In genomic region chr15:103042209-103042608, GRCm38 (mm10) we compare ENCODE assay signal across 24 mouse cellular contexts. TPM values are rescaled to one million over a fixed set of nuclear protein-coding genes. Genes with fewer than 3 reads are reported as not detected.
DNase-seq lines count a peak whose midpoint lies in the region; ATAC-seq lines count a peak whose summit lies in the region.
"Had no signal": no experiment of that assay in that cellular context is flagged by ENCODE, and none has a peak within 500 bp of the region (broad histone marks: within the 10 kb centered on the region; RNA-seq: fewer than 3 reads in every experiment).

No protein-coding gene starts in this region.

- 3% methylated on average over 1 of the region's 1 CpGs for WGBS in hindbrain, embryonic 10.5 days
- 12% methylated on average over 1 of the region's 1 CpGs for WGBS in hindbrain, embryonic 16.5 days
- WGBS in neural tube, embryonic 11.5 days, result 0% methylated on average over 1 of the region's 1 CpGs
- WGBS in limb, embryonic 15.5 days, result 10% methylated on average over 1 of the region's 1 CpGs

- no peaks in the 10 kb centered on the region for H3K4me1 ChIP-seq in hindbrain, embryonic 10.5 days (replicated peaks)
- H3K4me1 ChIP-seq in hindbrain, embryonic 16.5 days (ENCODE audit: control insufficient read depth, insufficient read depth, low read depth, low read length), result no peaks in the 10 kb centered on the region
- H3K4me1 ChIP-seq in neural tube, embryonic 11.5 days (ENCODE audit: control insufficient read depth, insufficient read depth, low read length), result peaks cover 57% of the 10 kb centered on the region
- H3K4me1 ChIP-seq in limb, embryonic 15.5 days, result peaks cover 15% of the 10 kb centered on the region
- H3K4me1 ChIP-seq: forebrain, embryonic 10.5 days; liver, embryonic 12.5 days had no signal

- peaks cover 100% of the 10 kb centered on the region for H3K27me3 ChIP-seq in hindbrain, embryonic 10.5 days (ENCODE audit: insufficient read depth, poor library complexity, severe bottlenecking)
- H3K27me3 ChIP-seq in hindbrain, embryonic 16.5 days (replicated peaks; ENCODE audit: control insufficient read depth, insufficient read depth, low read length), result peaks cover 49% of the 10 kb centered on the region
- no peaks in the 10 kb centered on the region for H3K27me3 ChIP-seq in neural tube, embryonic 11.5 days (ENCODE audit: control insufficient read depth, insufficient read depth, low read length)
- peaks cover 90% of the 10 kb centered on the region for H3K27me3 ChIP-seq in limb, embryonic 15.5 days

- H3K27ac ChIP-seq in hindbrain, embryonic 10.5 days, result no peak overlapping the region
- H3K27ac ChIP-seq in hindbrain, embryonic 16.5 days (ENCODE audit: low read depth, low read length), result no peak overlapping the region
- H3K27ac ChIP-seq in neural tube, embryonic 11.5 days (ENCODE audit: low read depth, low read length), result peak overlapping the region; percentile 99
- H3K27ac ChIP-seq in limb, embryonic 15.5 days, result 0 out of 2 replicates have a peak overlapping the region, but pooled peaks have one; percentile 33
- H3K27ac ChIP-seq: forebrain, embryonic 10.5 days; gastrocnemius, adult 2 months; heart, embryonic 10.5 days; kidney, postnatal 0 days; left cerebral cortex, adult 2 months; liver, embryonic 12.5 days; midbrain, embryonic 10.5 days had no signal

- no peak overlapping the region for H3K4me3 ChIP-seq in hindbrain, embryonic 10.5 days
- no peak overlapping the region for H3K4me3 ChIP-seq in hindbrain, embryonic 16.5 days (ENCODE audit: low read length)
- H3K4me3 ChIP-seq in neural tube, embryonic 11.5 days (ENCODE audit: low read depth, low read length), result peak overlapping the region; percentile 64
- H3K4me3 ChIP-seq in limb, embryonic 15.5 days, result no peak overlapping the region
- H3K4me3 ChIP-seq: forebrain, embryonic 10.5 days; gastrocnemius, adult 2 months; heart, embryonic 10.5 days; left cerebral cortex, adult 2 months; liver, embryonic 12.5 days; midbrain, embryonic 10.5 days had no signal

- DNase-seq in hindbrain, embryonic 10.5 days (ENCODE audit: low spot score), result peak; percentile 5
- DNase-seq in neural tube, embryonic 11.5 days (ENCODE audit: low spot score), result peak; percentile 30
- DNase-seq in neural tube, embryonic 10.5 days (ENCODE audit: extremely low spot score, low spot score), result no peak
- DNase-seq in left cerebral cortex, adult 8-10 months (ENCODE audit: low spot score in 2 of 2), result no peak
- DNase-seq: adrenal gland, postnatal 10 days; cerebellum, adult 9-11 months; gastrocnemius, adult 2 months; lung, embryonic 14.5 days; lung, postnatal 36 days; retina, postnatal 1 day; thymus, postnatal 25 days had no signal

- H3K4me2 ChIP-seq in hindbrain, embryonic 16.5 days (ENCODE audit: low read length), result no peak overlapping the region
- H3K4me2 ChIP-seq in neural tube, embryonic 11.5 days (ENCODE audit: low read depth), result peak overlapping the region; percentile 99
- H3K4me2 ChIP-seq in limb, embryonic 15.5 days, result no peak overlapping the region
- H3K4me2 ChIP-seq: liver, embryonic 12.5 days; lung, embryonic 14.5 days had no signal

- no peaks in the 10 kb centered on the region for H3K36me3 ChIP-seq in hindbrain, embryonic 10.5 days
- no peaks in the 10 kb centered on the region for H3K36me3 ChIP-seq in hindbrain, embryonic 16.5 days (ENCODE audit: control insufficient read depth, insufficient read depth, low read length)
- no peaks in the 10 kb centered on the region for H3K36me3 ChIP-seq in neural tube, embryonic 11.5 days (ENCODE audit: control insufficient read depth, insufficient read depth, low read length)
- no peaks in the 10 kb centered on the region for H3K36me3 ChIP-seq in limb, embryonic 15.5 days
- H3K36me3 ChIP-seq: forebrain, embryonic 10.5 days; heart, embryonic 10.5 days; liver, embryonic 12.5 days; midbrain, embryonic 10.5 days had no signal

- no peak for ATAC-seq in hindbrain, embryonic 16.5 days
- no peak for ATAC-seq in neural tube, embryonic 11.5 days (ENCODE audit: insufficient read depth, low FRiP score, low TSS enrichment)
- no peak for ATAC-seq in limb, embryonic 15.5 days (ENCODE audit: insufficient number of reproducible peaks, low FRiP score, low TSS enrichment, low read depth)
- no peak for ATAC-seq in megakaryocyte progenitor cell, adult 5-6 weeks (replicated peaks; ENCODE audit: poor library complexity)
- ATAC-seq: activated CD4-positive, CD25-positive, alpha-beta regulatory T cell, adult 4 months; liver, embryonic 12.5 days had no signal

- H3K9ac ChIP-seq in hindbrain, embryonic 16.5 days (ENCODE audit: low read depth, low read length), result no peak overlapping the region
- peak overlapping the region; percentile 95 for H3K9ac ChIP-seq in neural tube, embryonic 11.5 days (ENCODE audit: low read length)
- H3K9ac ChIP-seq in limb, embryonic 15.5 days, result no peak overlapping the region
- H3K9ac ChIP-seq: liver, embryonic 12.5 days; lung, embryonic 14.5 days had no signal

- H3K9me3 ChIP-seq in hindbrain, embryonic 10.5 days, result no peaks in the 10 kb centered on the region
- no peaks in the 10 kb centered on the region for H3K9me3 ChIP-seq in hindbrain, embryonic 16.5 days (ENCODE audit: control insufficient read depth, low read length)
- no peaks in the 10 kb centered on the region for H3K9me3 ChIP-seq in neural tube, embryonic 11.5 days (ENCODE audit: control insufficient read depth, low read length)
- no peaks in the 10 kb centered on the region for H3K9me3 ChIP-seq in limb, embryonic 15.5 days
- H3K9me3 ChIP-seq: forebrain, embryonic 10.5 days; G1E; heart, embryonic 10.5 days; liver, embryonic 12.5 days; midbrain, embryonic 10.5 days had no signal

RNA-seq across cellular contexts. Expression of gene Hoxc4, which starts 23.5 kb away (rescaled TPM):
- polyA plus RNA-seq in hindbrain, embryonic 10.5 days (2016; fragmentation: Nextera tagmentation; extraction: Ambion mirVana), result 1.5 and 29.6 TPM in 2 replicates
- 57.7 and 61.2 TPM in 2 replicates for polyA plus RNA-seq in hindbrain, embryonic 16.5 days (2015; fragmentation: Nextera tagmentation; extraction: Ambion mirVana)
- 62.6 and 67.3 TPM in 2 replicates for polyA plus RNA-seq in neural tube, embryonic 11.5 days (2014; fragmentation: Nextera tagmentation; extraction: Ambion mirVana)
- polyA plus RNA-seq in limb, embryonic 15.5 days (2015; fragmentation: Nextera tagmentation; extraction: Ambion mirVana), result 1.7 and 2.7 TPM in 2 replicates
- total RNA-seq in left cerebral cortex, adult 8-10 months (2022), result not detected
- total RNA-seq in megakaryocyte progenitor cell, adult 5-6 weeks (2015), result not detected in 2 replicates
- total RNA-seq in megakaryocyte progenitor cell, adult 5-6 weeks (2017), result not detected in 2 replicates
- total RNA-seq: left cerebral cortex, adult 2 months had no signal
- polyA plus RNA-seq: activated CD4-positive, CD25-positive, alpha-beta regulatory T cell, adult 4 months; cortical plate, adult 2 months; forebrain, embryonic 10.5 days; heart, postnatal 0 days; midbrain, embryonic 10.5 days had no signal

RNA-seq across cellular contexts. Expression of gene Hoxc6, which starts 44.2 kb away (rescaled TPM):
- not detected in 2 replicates for polyA plus RNA-seq in hindbrain, embryonic 10.5 days (2016; fragmentation: Nextera tagmentation; extraction: Ambion mirVana)
- polyA plus RNA-seq in hindbrain, embryonic 16.5 days (2015; fragmentation: Nextera tagmentation; extraction: Ambion mirVana), result 4.0 and 9.0 TPM in 2 replicates
- 95.9 and 96.4 TPM in 2 replicates for polyA plus RNA-seq in neural tube, embryonic 11.5 days (2014; fragmentation: Nextera tagmentation; extraction: Ambion mirVana)
- polyA plus RNA-seq in limb, embryonic 15.5 days (2015; fragmentation: Nextera tagmentation; extraction: Ambion mirVana), result 1.7 and 2.3 TPM in 2 replicates
- not detected for total RNA-seq in left cerebral cortex, adult 8-10 months (2022)
- total RNA-seq in megakaryocyte progenitor cell, adult 5-6 weeks (2015), result not detected in 2 replicates
- total RNA-seq in megakaryocyte progenitor cell, adult 5-6 weeks (2017), result not detected in 2 replicates
- total RNA-seq: left cerebral cortex, adult 2 months had no signal
- polyA plus RNA-seq: activated CD4-positive, CD25-positive, alpha-beta regulatory T cell, adult 4 months; cortical plate, adult 2 months; forebrain, embryonic 10.5 days; heart, postnatal 0 days; lung, embryonic 14.5 days; midbrain, embryonic 10.5 days had no signal

RNA-seq across cellular contexts. Expression of gene Hoxc8, which starts 51.8 kb away (rescaled TPM):
- polyA plus RNA-seq in hindbrain, embryonic 10.5 days (2016; fragmentation: Nextera tagmentation; extraction: Ambion mirVana), result not detected in 2 replicates
- polyA plus RNA-seq in hindbrain, embryonic 16.5 days (2015; fragmentation: Nextera tagmentation; extraction: Ambion mirVana), result 3.2 and 9.9 TPM in 2 replicates
- 63.7 and 67.1 TPM in 2 replicates for polyA plus RNA-seq in neural tube, embryonic 11.5 days (2014; fragmentation: Nextera tagmentation; extraction: Ambion mirVana)
- 1.5 and 3.0 TPM in 2 replicates for polyA plus RNA-seq in limb, embryonic 15.5 days (2015; fragmentation: Nextera tagmentation; extraction: Ambion mirVana)
- total RNA-seq in left cerebral cortex, adult 8-10 months (2022), result not detected
- not detected in 2 replicates for total RNA-seq in megakaryocyte progenitor cell, adult 5-6 weeks (2015)
- not detected in 2 replicates for total RNA-seq in megakaryocyte progenitor cell, adult 5-6 weeks (2017)
- total RNA-seq: left cerebral cortex, adult 2 months had no signal
- polyA plus RNA-seq: cortical plate, adult 2 months; forebrain, embryonic 10.5 days; heart, postnatal 0 days; lung, embryonic 14.5 days; midbrain, embryonic 10.5 days had no signal

Comparison
In these comparisons a context has a peak if more than half of its experiments do, and no peak if none do; other contexts are left out.
1. DNase-seq: peak in hindbrain, embryonic 10.5 days (single experiment) and neural tube, embryonic 11.5 days (single experiment); none in neural tube, embryonic 10.5 days (single experiment) and left cerebral cortex, adult 8-10 months (0 of 2).
2. H3K27ac ChIP-seq: peak in neural tube, embryonic 11.5 days (single experiment) and limb, embryonic 15.5 days (single experiment); none in hindbrain, embryonic 10.5 days (single experiment) and hindbrain, embryonic 16.5 days (single experiment).